Mouse (Mus musculus): ENCODE data around the gene Aes.

Aes gene

DNA sequence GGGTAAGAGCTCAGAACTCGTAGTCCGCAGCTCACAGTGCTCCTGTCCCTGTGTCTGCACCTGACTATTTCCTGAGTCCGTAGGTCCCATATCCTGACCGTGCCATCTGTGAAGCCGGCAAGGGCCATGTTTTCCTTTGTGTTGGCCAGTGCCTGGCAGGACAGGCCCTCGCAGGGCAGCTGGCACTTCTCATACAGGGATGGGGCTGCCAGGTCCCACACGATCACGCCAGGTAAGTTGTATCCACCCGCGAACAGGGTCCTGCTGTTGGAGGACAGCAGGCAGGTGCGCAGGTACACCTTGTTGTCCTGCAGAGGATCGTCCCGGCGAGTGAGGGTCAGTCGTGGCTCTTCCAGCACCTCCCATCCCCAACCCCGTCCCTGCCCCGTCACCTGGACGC lies 34.6 kb downstream of the Aes start:
- DNase-seq (ENCODE audit: extremely low read depth, insufficient read length, low spot score), result no peak

DNA sequence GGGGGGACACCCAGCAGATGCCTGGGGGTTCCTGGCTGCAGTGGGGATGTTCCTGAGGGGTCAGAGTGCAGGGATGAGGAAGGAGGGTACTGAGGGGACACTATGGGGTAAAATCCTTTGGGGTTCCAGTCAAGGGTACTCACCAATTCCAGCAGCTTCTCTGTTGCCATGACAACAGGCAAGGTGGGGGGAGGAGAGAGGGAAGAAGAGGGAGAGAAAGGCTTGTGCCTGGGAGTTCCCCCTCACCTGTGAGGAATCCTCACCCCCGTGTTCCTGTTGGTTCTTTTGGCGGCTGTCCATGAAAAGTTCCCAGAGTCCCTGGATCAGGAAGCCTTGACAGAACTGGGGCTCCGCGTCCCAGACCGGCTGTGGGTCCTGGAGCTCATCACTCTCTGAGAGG lies 36.3 kb downstream of the Aes start:
- DNase-seq (ENCODE audit: extremely low read depth, insufficient read length, low spot score), result no peak

DNA sequence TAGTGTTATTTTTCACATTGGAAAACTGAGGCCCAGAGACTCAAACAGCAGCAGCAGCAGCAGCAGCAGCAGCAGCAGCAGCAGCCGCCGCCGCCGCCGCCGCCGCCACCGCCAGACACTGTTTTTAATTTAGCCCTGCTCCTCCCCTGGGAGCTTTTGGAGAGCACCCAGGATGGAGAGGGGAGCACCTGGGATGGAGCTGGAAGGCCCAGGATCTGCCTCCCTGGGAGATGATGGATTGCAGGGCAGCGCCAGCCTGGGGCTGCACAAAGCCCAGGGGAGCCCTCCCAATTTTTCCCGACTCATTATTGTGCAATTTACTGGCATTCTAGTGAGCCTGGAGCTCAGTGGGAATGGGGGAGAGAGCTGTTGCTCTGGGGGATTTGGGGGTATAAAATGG lies 37.3 kb downstream of the Aes start:
- peak; percentile 73 for DNase-seq (ENCODE audit: extremely low read depth, insufficient read length, low spot score)

DNA sequence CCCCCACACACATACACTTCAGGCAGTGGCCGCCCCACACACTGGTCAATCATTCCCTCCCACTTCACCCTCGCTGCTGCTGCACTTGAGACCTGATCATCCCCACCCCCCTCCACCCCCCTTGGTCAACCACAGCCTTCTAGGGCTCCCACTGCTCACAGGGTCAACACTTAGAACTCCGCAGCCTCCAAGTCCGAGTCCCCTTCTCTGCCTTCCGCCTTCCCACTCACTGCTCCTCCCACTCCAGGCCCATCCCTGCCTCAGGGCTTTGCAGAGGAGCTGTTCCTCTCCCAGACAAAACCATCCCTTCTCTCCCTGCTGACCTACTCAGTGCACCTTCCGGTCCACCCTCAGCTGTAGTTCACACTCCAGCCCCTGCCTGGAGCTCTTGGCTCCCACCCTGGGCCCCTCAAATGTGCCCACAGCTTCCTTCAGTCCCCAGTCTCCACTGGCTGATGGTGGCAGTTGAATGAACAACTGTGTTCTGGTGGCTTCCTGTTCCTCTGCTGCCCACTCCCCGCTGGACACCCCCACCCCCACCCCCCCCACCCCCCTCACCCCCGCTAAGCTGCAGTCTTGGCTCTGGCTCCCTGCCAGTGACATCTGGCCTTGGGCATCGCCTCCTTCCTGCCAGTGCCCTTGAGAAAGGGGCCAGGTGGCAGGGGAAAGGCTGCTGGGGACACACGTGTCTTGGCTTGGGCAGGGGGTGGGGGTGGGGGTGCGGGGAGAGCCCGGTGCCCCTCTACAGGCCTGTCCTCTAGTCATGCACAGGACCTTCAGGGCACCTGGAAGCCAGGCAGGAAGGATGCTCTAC lies 38.1 kb downstream of the Aes start:
- DNase-seq (ENCODE audit: extremely low read depth, insufficient read length, low spot score), result peak; percentile 83

DNA sequence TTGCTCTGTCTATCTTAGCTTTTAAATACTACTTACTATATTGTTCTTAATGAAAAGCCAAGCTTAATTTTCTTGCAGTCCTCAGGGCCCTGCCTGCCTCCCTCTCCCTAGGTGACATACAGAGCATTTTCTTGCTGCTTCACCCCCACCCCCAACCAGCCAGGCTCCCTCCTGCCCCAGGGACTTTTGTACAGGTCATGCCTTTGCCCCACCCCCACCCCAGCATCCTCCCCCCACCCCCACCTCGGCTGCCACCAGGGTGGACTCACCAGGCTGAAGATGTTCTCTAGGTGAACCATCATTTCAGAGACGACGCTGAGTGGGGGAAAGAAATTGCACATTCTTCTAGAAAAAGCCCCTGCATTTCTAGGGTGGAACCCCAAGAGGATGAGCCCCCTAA lies 39.1 kb downstream of the Aes start:
- DNase-seq (ENCODE audit: extremely low read depth, insufficient read length, low spot score), result no peak

DNA sequence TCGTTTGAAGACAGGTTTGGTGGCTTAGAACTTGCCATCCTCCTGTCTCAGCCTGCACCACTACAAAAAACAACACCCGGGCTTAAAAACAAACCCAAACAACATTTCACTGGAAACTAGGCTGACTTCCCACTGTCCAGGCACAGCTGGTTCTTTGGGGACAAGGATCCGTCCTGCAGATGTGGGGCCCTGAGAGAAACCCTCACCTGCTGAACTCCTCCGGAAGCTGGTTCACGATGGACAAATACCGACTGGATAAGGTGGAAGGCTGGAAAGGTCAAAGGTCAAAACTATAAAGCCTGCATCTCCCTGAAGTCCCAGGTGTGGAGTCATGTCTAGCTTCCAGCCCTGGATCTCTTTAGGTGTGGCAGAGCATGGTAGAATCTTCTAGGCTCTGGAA lies 39.6 kb downstream of the Aes start:
- no peak for DNase-seq (ENCODE audit: extremely low read depth, insufficient read length, low spot score)

DNA sequence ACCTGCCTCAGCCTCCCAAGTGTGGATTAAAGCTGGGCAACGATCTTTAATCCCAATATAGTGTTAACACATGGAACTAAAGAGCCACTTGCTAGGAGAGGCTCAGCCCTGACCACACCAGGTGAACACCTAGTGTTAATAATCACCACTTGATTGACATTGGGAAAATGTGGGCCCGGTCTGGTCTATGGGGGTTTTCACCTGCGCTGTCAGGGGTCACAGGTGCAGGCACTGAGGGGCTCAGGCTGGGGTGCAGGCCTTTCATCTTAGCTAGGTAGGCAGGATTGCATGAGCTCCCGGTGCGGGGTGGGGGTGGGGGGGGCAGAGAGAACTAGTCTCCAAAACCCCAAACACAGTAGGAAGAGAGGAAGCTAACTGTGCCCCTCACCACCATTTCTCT lies 40.3 kb downstream of the Aes start:
- DNase-seq (ENCODE audit: extremely low read depth, insufficient read length, low spot score), result no peak

DNA sequence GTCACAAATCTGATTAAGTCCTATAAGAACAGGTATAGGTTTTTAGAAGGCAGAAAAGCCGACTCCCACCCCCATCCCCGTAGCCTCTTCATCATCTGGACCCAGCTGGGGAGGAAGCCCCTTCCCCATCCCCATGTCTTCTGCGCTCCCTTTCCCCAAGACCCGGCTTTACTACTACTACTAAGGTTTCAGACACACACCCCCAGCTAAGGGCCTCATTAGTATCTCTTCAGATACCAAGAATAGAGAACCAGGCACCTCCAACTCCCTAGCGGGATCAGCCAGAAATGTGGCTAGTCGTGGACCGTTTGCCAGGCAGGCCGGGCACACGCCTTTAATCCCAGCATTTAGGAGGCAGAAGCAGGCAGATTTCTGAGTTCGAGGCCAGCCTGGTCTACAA lies 40.8 kb downstream of the Aes start:
- DNase-seq (ENCODE audit: extremely low read depth, insufficient read length, low spot score), result no peak

DNA sequence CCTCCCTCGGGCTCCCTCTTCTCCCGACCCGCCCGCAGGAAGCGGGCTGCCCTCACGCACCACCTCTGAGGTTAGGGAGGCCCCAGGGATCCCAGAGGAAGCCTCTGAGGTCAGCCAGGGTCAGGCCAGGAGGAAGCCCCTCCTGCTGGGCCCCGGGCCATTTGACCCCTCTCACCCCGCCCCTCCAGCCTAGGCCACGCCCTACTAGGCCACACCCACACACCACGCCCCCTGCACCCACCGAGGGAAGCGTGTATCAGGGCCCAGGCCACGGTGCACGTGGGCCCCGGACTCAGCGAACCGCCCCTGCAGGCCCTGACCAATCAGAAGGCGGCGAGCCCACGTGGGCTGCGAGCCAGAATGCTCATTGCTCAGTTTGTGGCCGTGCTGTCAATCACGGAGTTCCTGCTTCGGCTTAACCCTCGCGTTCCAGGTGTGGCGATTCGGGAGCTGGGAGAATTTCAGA lies 41.5 kb downstream of the Aes start, which contains the start of gene Tle6:
TSS of gene Tle6 (minus strand) at position 336 of the 466 bp plus-strand sequence.
- DNase-seq (ENCODE audit: extremely low read depth, insufficient read length, low spot score), result peak; percentile 84

DNA sequence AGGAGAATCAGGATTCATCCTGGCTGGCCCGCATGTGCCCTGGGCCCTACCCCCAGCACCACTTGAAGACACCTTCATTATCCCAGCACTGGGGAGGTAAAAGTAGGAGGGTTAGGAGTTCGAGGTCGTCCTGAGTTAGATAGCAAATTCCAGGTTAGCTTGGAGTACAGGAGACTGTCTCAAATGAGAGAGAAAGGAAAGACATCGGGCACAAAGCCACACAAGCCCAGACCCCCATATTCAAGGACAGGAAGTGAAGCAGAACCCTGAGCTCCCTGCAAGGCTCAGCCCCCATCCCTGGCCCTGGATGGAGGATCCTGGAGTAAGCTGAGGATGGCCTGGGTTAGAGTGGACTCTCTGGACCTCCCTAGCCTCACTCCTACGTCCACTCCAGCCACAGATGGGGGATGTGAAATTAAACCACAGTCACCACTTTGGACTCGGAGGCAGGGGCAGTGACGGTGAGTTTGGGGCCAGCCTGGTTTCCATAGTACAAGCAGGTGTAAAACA lies 42.2 kb downstream of the Aes start:
- no peak for DNase-seq (ENCODE audit: extremely low read depth, insufficient read length, low spot score)

DNA sequence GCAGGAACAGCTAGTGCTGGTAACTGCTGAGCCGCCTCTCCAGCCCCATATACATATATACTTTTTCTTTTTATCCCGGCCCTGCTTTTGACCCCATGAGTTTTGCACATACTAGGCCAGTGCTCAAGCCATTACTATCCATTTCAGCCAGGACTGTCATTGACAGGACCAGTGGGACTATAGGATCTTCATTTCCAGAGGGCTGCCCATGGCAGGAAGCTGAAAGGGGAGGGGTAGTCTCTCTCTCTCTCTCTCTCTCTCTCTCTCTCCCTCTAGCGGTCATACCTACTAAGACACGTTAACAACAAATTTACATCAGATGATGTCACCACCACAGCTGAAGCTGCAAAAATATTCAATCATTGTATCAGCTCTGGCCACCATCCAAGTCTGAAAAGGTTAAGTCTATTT lies 43.5 kb downstream of the Aes start:
- DNase-seq (ENCODE audit: extremely low read depth, insufficient read length, low spot score), result no peak

DNA sequence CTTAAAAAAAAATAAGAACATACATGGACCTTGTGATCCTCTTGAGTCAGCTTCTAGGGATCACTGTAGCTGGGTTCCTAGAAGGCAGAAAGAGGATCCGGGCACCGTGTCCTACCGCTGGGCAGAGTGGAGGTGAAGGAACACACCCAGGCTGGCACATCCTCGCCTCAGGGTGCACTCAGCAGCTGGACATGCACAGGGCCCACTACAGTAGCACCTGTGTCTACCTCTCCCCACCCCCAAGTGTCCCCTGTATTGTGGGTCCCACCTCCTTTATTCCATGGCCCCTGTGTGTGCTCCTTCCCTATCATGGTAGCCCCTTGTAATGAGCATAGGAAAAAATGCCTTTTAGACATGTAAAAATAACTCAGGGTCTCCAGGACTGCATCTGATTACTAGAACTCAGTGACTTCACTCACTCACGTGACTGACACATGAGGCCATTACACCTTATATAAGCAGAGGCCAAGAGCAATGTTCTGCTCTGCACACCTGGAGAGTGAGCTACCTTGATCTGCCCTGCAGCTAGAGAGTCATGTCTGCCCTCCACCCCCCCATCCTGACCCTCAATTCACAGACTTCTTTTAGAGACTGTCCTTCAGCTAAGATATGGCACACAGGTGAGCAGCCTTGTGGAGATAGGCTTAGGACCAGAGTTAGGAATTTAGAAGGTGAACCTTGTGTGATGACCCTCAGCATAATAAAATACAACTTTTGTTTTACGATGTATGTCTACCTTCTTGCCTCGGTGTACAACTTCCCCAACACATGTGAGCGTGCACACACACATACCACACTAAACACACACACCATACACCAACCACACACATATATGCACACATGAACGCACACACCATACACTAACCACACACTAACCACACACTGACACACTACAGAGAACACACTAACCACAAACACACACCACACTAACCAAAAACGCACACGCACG lies 45.0 kb downstream of the Aes start:
- no peak for DNase-seq (ENCODE audit: extremely low read depth, insufficient read length, low spot score)

DNA sequence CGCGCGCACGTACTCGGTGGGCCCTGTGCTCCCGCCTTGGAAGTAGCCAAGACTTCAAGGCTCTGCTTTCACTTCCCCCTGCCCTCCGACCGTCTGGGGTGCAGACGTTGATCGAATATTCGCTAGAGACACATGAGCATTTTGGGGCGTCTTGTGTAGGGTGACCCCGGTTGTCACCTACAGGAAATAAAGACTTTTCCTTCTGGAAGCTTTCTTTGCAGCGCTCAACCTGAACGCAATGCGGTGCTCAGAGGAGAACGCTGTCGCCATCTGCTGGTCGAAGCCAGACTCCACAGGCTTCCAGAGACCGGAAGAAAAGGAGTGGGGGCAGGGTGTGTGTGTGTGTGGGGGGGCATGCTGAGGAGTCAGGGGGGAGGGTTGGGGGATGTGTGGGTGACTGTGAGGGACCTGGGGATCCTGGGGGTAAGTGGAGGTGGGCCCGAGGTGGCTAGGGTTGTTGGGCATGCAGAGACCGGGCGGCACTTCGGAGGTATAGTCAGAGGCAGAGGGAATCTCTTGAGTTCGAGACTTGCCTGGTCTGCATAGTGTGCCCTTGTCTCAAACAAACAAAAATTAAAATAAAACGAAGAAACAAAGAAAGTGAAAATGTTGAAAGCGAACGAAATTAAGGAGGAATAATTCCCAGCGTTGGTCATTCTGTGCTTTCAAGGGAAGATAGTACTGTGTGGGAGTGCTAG lies 45.8 kb downstream of the Aes start:
- DNase-seq (ENCODE audit: extremely low read depth, insufficient read length, low spot score), result peak; percentile 76

DNA sequence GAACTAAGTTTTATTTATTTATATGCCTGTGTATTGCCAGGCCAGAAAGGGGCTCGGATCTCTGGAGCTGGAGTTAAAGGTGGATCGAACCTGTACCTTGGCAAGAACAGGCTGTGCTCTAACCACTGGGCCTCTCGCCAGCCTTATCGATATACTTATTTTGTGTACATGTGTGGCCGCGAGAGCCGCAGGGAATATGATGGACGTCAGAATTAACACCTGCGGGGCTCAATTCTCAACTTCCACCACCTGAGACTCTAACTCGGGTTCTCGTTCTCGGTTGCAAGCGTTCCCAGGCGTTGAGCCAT lies 46.3 kb downstream of the Aes start:
- DNase-seq (ENCODE audit: extremely low read depth, insufficient read length, low spot score), result no peak

DNA sequence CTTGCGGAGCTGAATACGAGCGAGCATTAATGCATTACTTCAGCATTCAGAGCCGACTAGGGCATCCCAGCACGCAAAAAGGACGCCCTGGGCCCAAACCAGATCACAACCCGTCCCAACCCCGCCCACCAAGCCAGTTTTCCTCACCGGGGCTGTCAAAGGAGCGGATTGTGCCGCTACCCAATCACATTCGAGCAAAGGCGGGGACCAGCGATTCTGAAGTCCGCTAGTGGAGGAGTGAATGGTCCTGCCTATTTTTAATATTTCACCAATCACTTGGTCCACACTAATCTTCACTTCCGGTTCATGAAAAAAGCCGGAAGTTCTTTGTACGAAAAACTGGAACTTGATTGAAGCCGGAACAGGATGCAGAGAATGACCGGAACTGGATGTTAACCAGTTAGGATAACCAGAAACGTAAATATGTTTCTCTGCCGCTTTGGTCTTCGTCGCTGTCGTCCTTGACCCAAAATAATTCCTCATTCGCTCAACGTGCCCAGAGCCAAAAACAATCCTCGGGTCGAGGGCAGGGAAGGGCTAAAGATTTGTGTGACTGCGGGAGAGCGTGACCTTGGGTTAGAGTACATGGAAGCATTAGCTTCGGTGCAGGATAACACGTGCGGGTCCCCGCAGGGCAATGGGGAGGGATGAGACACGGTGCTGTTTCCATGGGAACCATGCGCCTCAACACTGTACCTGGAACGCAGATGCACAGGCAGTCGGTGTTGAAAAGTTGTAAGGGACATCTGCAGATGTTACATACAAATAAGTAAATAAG lies 46.9 kb downstream of the Aes start, which contains the start of gene BC025920:
TSS of gene BC025920 (plus strand) at position 297 of the 778 bp plus-strand sequence.
- peak; percentile 91 for DNase-seq (ENCODE audit: extremely low read depth, insufficient read length, low spot score)

DNA sequence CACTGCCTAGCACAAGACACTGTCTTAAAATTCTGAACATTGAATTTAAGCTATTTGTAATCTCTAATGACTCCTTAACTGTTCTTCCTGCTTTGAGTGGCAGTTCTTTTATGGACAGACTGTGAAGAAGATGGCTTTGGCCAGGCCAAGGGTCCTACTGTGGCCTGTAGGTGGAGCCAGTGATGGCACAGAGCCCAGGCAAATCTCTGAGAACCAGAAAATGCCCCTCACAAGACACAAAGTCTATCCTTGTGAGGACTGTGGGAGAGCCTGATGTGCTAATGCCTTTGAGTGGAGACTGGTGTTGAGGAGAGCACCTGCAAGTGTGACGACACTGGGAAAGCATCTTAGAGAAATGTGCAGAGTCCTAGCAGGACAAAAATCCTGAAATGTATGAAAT lies 49.0 kb downstream of the Aes start:
- DNase-seq (ENCODE audit: extremely low read depth, insufficient read length, low spot score), result no peak

DNA sequence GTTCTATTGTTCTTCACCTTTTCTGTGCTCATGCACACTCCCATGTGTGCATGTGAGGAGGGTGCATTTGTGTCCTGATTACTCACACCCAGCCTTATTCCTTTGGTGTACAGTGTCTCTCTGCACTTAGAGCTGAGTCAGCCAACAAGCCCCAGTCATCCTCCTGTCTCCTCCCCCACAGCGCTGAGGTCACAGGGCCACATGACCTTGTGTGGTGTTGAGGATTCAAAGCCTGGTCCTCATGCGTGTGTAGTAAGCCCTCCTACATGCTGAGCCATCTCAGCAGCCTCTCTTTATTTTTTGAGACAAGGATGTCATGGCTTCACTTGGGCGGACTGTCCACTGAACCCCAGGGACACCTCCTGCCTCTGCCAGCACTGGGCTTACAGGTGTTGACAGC lies 53.5 kb downstream of the Aes start:
- peak; percentile 58 for DNase-seq (ENCODE audit: extremely low read depth, insufficient read length, low spot score)

DNA sequence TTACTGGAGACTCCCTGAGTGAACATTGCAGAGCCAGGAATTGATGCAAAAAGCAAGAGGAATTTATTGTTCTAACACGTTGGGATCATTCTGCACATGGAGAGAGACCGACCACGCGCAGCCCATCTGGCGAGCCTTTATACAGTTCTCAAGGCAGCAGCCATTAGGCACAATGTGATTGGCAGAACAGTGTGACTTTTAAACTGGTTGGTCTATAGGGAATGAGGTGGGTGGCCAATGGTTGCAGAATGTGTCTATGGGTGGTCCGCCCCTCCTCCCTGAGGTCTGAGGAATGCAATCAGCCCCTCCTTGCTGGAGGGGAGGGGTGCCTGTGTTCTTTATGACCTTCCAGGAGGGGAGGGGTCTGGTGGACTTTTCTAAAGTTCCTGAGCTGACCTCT lies 56.2 kb downstream of the Aes start:
- DNase-seq (ENCODE audit: extremely low read depth, insufficient read length, low spot score), result no peak

Measured in 3134 (cell line).